Mouse (Mus musculus): Measurements from ENCODE around the gene Pnpla2.
A peak's percentile ranks its signal among the peaks of the same experiment; 100 is the strongest.
"Not testable (repeated sequence)": the region's sequence is repeated elsewhere in the genome, so short reads cannot be mapped to it uniquely, and the experiment has no call there.

The Pnpla2 gene

DNA sequence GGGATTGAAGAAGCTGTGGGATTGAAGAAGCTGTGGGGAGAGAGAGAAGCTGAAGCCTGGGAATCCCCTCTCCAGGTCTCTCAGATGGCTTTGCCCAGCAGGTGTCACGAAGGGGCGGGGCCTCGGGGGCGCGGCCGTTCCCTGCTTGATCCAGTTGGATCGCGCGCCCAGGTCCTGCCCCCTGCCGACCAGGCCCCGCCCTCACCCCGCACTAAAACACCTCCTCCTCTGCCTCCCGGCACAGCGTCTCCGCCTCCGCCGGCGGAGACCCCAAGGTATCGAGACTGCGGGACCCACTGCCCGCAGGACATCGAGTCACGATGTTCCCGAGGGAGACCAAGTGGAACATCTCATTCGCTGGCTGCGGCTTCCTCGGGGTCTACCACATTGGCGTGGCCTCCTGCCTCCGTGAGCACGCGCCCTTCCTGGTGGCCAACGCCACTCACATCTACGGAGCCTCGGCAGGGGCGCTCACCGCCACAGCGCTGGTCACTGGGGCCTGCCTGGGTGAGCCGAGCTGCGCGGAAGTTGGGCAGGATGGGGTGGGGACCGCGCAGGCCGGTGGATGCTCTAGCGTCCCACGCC lies at the start of gene Pnpla2:
TSS of gene Pnpla2 (plus strand) at position 232 of the 585 bp plus-strand sequence.
- DNase-seq (ENCODE audit: low spot score in 2 of 2): peak; percentile 90 to 98

DNA sequence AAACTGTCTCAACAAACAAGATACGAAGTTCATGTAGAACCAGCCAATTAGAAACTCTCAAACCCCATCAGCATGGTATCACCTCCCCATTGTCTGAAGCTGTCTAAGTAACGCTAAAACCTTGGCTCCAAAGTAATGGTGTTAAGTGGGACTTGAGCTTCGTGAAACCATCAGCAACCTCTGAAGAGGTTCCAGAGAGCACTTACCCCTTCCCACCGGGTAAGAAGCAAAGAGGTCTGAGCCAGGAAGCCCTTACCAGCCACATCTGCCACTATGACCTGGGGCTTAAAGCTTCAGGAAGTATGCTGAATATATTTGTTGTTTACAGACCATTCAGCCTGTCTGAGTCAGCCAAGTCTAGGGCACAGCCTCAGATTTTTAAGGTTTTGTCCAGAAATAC lies 49.5 kb upstream of the Pnpla2 start:
- DNase-seq (ENCODE audit: low spot score in 2 of 2): no peak

DNA sequence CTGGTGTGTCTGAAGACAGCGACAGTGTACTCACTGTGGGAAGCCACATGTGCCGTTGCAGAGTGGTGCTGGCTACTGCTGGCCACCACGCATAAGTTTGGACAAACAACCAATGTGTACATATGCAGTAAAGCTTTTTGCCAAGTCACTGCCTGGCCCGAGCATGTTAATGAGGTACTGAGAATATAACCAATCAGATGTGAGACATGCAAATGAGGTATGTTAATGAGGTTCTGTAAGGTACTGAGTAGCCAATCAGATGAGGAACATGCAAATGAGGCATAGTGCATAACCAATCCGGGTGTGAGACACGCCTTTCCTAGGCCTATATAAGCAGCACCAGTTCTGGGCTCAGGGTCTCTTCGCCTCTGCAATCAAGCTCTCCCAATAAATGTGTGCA lies 47.3 kb upstream of the Pnpla2 start:
- DNase-seq (ENCODE audit: low spot score in 2 of 2): not testable (repeated sequence)

DNA sequence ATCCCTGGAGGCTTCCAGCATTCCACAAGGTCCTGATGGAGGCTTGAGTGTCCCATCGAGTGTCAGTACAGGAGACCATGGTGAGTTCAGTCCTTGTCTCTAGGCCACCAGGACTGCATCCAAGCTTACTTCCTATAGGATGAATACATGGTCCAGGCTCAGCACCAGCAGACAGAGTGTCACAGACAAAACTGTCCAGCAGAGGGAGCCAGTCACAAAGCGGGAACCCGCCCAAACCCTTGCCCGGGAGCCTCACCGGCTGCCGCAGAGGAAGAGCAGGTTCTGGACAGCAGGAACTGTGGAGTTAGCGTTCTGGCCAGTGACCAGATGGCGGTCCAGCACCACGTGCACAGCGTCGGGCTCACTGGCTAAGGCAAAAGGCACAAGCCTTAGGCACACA lies 46.2 kb upstream of the Pnpla2 start:
- DNase-seq (ENCODE audit: low spot score in 2 of 2): peak; percentile 84 to 91

DNA sequence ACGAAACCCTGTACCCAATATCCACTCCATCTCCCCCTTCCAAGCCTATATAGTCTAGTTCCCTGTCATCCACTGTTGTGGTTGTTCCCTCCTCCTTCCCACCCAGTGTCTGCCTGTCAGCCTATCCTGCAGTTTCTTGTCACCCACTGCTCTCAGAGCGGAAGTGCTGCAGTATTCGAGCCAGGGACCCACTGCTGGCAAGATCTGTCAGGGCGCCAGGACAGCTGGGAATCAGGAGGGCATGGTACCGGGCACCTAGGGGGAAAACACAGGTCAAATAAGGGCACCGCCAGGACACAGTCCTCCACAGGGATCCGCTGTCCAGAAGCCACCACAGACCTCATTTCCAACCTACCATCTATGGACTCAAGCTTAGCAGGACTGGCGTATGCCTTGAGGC lies 44.4 kb upstream of the Pnpla2 start:
- no peak for DNase-seq (ENCODE audit: low spot score in 2 of 2)

DNA sequence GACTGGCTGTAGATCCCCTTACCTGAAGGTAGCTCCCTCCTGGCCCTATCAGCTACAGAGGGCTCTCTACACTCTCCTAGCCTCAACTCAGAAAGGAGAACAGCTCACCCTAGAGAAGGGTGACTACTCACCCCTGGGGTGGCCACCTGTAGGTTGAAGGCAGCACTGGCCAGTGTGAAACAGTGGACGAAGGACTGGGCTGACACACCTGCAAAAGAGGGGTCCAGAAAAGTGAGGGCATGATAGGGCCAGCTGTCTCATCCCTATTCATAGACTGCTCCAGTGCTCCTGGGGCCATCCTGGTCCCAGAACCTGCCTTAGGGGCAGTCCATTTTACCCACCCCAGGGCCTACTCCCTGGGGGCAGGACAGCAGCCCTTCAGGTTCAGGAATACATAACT lies 43.3 kb upstream of the Pnpla2 start:
- DNase-seq (ENCODE audit: low spot score in 2 of 2): peak in 1 of 2 experiments; percentile 6

DNA sequence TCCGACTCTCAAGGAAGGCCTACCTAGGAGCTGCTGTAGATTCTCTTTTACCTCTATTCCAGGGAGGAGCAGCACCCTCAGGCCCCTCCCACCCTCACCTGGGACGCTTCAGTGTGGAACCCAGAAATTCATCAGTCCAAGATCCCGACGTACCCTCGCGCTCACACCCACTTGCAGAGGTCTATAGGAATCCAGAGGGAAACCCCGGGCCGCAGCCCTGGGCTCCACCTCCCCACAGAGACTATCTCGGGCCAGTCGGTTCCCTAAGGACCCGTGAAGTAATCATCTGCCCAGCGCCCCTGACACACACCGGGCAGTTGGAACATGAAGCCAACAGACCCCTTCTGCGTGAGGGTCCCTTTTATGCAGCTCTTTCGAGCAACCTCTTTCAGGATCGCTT lies 41.7 kb upstream of the Pnpla2 start:
- DNase-seq (ENCODE audit: low spot score in 2 of 2): peak in 1 of 2 experiments; percentile 31

DNA sequence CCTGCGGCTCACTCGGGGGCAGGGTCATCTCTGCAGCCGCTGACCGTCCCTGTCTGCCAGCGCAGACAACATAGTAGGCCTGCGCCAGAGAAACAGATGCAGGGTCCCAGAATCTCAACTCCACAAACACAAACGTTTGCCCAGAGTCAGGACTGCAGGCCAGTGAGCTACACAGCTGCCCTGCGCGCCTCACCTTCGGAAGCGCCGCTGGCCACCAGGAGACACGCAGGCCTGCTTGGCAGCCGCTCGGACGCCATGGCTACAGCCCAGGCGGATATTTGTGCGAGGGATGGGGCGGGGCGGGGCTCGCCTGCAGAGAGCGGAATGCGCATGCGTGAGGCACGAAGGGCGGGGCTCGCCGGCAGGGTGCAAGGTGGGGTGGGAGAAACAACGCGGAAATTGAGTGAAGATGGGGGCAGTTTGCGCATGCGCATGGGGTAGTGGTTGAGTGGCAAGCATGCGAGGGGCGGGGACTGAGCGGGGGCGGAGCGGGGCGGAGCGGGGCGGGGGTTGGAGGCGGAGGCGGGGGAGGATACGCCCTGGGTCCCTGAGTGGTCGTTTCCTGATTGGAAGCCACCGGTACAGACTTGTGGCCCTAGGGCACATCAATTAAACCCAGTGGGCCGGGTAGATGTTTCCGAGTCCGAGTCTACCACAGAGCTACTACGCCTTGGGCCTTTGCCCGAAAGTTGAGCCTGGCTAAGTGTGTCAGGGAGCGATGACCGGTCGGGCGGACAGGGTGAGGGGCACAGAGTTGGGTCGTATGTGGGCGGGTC lies 41.0 kb upstream of the Pnpla2 start, which contains the start of gene Gatd1:
TSS of gene Gatd1 (minus strand) at position 328 of the 776 bp plus-strand sequence.
- peak; percentile 98 to 100 for DNase-seq (ENCODE audit: low spot score in 2 of 2)

DNA sequence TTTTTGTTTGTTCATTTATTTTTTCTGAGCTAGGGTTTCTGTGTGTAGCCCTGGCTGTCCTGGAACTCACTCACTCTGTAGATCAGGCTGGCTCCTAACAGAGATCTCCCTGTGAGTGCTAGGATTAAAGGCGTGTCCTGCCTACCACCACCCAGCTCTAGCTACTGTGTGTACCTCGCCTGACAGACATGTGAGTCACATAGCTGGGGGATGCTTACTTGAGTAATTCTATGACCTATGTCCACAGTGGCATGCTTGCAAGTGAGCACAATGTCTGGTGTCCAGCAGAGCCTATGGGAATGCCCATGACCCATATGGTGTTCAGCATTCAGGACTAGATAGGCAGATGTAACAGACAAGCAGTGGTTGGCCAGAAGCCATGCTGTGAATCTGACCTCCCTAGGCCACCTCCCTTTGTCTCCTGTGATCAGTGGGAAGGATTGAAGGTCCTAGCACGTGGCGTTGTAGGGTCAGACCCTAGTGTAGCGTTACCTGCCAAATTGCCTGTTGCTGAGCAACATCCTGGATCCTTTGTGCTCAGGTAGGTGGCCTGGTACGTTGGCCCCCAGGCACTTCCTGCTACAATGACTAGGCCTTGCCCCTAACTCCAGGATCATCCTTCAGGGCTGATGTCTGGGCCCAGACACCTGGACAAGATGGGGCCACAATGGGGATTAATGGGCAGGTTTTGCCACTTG lies 38.7 kb upstream of the Pnpla2 start:
- DNase-seq (ENCODE audit: low spot score in 2 of 2): no peak

DNA sequence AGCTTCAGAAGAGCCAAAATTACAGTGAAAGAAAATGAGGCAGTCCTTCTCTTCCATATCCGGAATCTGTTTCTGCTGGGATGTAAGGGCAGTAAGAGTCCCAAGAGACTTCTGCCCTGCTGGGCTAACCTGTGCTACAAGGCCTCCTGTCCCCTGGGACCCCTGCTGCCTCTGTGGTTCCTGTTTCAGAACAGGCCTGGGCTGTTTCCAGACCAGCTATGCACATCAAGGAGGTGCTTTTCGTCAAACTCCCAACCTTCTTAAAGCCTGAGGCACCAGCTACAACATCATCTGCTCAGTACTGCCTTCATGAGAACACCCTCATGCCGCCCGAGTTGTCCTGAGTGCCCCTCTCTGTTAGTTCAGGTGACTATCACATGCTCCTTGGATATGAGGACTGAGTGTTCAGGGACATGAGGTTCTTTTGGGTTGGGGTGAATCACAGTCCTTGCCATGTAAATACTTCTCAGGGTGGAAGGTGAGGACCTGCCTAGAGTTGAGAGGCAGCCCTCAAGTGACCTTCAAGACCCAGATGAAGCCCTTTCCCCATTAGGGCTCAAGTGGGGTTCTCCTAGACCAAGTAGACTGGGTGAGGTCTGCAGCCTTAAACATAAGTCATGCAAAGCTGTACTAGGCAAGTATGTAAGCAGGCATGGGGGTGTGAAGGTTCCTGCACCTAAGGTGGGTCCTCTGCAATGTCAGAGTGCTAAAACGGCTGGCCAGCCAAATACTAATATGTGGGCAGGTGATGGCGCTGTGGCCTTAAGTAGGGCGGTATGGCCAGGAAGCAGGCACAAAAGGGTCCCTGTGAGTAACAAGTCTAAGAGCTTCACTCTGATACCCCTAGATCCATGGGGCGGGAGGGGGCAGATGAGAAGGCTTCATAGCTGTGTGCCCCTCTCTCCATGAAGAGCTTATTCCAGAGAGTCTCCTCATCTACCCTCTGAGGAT lies 37.0 kb upstream of the Pnpla2 start:
- no peak for DNase-seq (ENCODE audit: low spot score in 2 of 2)

DNA sequence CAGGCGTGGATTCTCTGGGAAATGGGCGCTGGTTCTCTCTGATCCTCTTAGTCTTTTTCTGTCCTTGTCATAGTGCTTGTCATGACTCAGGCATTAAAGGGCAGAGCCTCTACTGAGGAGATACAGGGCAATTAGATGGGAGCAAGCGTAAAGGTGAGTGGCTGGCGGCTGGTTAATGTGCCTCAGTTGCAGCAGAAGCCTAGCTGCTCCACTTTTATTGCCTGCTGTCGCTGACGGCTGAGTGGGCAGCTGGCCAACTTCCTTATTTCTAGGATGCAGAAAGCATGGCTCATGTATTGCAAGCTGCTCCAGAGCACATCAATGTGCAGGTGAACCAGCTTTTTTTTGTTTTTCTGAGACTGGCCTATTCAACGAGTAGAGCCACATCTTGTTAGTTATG lies 36.0 kb upstream of the Pnpla2 start:
- peak in 1 of 2 experiments; percentile 54 for DNase-seq (ENCODE audit: low spot score in 2 of 2)

DNA sequence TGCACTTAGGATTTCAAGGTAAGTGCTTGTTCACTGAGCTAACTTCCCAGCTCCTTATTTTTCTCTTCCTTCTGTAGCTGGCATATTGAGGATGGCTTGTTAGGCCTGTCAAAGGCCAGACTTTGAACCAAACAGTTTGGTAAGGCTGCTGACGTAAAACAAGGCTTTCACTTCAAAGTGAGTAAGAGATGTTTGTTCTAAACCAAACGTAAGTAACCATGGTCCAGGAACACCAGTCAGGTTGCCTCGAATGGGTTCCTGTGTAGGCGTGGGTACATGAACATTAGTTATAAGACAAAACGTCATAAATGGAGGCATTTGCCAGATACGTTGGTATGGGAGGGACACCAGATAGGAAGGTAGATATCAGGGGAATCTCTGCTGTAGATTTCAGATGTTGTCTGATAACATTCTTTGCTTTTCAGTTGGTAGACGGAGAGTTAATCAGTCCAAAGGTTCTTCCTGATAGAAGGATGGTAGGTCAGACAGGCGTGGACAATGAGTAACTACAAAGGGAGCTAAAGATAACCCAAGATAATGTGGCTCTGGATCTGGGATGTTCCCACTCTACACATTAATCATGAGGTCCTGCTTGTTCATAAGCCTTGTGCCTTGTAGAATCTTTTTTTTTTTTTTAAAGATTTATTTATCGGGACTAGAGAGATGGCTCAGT lies 34.8 kb upstream of the Pnpla2 start:
- no peak for DNase-seq (ENCODE audit: low spot score in 2 of 2)

DNA sequence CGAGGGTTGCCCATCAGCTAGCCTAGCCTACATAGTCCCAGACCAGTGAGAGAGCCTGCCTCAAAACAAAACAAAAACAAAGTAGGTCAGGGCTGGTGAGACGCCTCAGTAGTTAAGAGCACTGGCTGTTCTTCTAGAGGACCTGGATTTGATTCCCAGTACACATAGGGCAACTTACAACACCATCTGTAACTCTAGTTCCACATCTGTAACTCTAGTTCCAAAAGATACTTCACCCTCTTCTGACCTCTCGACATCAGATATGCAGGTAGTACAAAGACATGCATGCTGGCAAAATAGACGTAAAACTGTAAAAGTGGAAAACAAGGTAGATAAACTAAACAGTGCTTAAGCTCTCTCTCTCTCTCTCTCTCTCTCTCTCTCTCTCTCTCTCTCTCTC lies 31.2 kb upstream of the Pnpla2 start:
- no peak for DNase-seq (ENCODE audit: low spot score in 2 of 2)

DNA sequence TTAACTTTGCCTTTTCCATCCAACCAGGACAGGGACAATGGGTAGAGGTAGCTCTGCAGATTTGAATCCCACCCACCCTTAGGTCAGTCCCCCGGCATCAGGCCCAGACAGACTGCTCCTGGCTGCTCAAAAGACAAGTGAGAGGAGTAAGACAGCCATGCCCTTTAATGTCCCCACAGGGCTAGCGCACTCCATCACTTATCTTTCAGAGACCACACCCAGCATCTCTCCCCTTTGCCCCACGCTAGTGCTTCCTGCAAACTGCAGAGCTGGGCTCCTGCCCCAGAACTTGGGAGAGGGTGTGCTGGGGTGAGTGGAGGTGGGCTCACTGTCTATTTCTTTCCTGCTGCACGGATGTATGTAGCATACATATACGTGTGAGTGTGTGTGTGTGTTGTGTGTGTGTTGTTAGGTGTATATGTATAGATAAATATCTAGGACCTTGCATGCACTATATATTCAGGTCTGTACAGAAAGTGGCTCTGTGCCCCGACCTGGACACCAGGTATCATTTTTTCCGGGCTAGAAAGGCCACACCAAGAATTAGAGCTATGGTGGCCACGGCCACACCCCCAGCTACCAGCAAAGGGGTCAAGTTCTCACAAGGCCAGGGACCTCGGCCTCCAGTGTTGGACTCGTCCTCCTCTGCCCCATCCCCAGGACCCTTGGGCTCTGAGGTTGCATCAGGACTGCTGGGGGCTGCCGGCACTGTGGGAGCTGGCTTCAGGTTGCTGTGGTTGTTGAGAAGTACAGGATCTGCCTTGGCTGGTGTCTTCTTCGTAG lies 27.9 kb upstream of the Pnpla2 start:
- peak in 1 of 2 experiments; percentile 8 for DNase-seq (ENCODE audit: low spot score in 2 of 2)

DNA sequence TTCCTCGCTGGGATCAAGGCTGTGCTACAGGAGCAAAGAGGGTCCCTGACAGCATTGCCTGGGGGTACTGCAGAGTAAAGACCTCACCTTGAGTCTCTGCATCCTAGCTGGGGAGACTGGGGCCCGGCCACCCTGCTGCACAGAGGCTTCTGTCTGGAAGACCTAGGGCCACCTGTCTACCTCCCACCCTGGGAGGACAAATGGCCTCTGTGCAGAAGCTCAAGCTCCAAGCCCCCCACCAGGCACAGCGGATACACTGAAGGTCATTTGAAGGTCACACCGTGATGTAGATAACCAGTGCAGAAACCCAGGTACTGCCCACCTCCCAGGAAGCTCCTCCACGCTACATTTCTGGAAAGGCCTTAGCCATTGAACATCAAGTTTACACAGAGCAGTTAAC lies 26.3 kb upstream of the Pnpla2 start:
- DNase-seq (ENCODE audit: low spot score in 2 of 2): no peak

DNA sequence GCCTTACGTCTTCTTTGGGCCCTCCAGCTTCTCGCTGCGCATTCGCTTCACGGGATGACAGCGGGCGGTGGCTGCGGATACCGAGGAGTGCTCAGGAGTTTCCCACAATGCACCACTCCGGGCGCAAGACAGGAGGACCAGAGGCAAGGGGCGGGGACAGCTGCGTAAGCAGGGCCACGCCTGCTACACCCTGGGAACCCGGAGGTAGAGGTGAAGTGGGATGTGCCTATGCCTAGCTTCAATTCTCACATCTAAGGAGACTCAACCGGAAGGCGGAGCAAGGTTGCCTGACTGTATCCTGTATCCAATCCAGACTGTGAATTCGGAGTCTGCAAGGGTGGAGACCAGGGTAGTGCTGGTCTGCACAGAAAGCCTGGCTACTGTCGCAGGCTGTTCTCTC lies 25.7 kb upstream of the Pnpla2 start, which contains the start of gene Cend1:
TSS of gene Cend1 (minus strand) at position 182 of the 400 bp plus-strand sequence.
- no peak for DNase-seq (ENCODE audit: low spot score in 2 of 2)

DNA sequence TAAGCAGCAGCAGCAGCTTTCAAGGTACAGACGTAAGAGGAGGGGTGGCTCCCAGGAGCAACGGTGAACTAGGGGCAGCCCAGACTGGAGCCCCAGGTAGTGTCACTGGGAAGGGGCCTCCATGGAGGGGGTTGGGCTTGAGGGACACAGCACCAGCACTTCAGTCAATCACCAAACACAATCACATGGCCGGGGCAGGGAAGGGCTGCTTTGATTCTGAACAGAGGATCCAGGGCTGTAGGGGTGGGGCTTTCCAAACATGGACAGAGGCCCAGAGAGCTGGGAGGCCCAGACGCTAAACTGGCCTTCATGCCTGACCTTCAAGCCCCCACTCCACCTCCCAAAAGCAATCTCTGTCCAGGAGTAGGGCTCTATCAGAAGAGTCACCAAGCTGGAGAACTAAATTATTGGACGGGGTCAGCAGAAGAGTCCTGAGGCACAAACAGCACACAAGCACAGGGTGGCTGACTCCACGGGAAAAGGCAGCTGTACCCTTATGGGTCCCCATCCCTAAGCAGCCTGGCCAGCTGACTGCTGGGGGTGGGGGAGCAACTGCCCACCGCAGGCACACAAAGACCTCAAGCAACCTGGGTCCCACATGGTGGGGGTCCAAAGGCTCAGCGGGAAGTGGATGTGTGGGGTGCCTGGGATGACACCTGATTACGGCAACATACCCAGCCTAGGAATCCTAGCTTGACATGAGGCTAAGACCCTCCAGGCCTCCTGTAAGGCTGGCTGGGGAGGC lies 25.0 kb upstream of the Pnpla2 start:
- peak; percentile 5 to 15 for DNase-seq (ENCODE audit: low spot score in 2 of 2)

DNA sequence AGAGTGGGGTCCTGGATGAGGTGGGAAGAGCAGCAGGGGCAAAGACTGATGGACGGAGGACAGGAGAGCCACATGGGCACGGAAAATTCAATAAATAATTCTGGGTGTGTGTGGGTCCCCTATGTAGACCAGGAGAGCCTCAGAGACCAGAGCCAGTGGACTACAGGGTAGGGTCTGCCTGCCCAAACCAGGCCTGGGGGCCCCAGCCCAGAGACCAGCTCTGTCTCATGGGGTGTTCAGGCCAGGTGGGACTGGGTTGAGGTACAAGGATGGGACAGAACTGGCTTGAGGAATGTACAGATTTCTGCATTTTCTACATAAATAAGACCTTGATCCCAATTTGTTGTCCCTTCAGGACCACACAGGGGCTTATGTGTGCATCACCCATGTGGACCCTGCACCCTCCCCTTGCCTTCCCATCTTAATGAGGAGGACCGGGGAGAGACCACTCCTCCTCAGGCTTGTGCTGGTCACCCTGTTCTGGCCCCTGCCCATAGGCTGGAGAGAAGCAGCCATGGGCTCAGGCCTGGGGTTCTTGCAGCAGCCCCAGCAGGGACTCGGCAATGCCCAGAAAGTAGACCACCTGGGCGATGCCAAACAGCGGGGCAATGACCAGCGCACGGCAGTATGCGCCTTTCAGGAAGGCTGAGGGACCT lies 24.3 kb upstream of the Pnpla2 start:
- DNase-seq (ENCODE audit: low spot score in 2 of 2): peak in 1 of 2 experiments; percentile 13
